Mouse (Mus musculus) ES-Bruce4 (cell line): ENCODE data around the gene A630023A22Rik.

Experiments used
- CTCF ChIP-seq: IDR thresholded peaks from one replicate; pipeline ENCODE4 v1.8.1; 2011; ENCODE audit warnings: low read depth, low read length
- EP300 ChIP-seq: IDR thresholded peaks from 2 replicates; pipeline ENCODE4 v1.6.1; 2011; ENCODE audit warnings: low read depth, low read length; ENCODE audit not compliant: insufficient read depth
- POLR2A ChIP-seq: IDR thresholded peaks from one replicate; pipeline ENCODE4 v1.8.1; 2011; ENCODE audit warnings: low read length; ENCODE audit not compliant: insufficient read depth

DNA sequence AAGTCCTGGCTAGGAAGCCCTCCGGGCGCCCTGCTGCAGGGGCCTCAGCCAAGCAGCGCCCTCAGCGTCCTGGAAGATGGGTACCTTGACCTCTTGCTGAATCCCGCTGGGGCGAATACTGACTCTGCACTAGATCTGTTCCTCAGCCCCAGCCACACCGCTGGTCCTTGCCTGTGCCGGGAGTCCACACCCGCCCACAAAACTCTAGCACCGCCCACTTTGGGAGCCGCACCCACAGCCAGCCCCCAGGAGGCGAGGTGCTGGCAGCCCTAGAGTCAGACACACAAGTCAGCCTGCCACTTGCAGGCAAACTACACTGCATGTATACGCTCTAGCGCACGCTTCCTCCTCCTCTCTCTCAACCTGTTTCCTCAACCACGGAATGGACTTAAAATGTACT is 49.8 kb upstream of the A630023A22Rik start, which contains the start of gene Npy4r:
- TF ChIP-seq CTCF: no peak
- TF ChIP-seq POLR2A: no peak
- no peak for TF ChIP-seq EP300
